Mouse (Mus musculus): ENCODE data around the gene Vmn2r62.
"Not testable (repeated sequence)": the region's sequence is repeated elsewhere in the genome, so short reads cannot be mapped to it uniquely, and the experiment has no call there.

Gene Vmn2r62

GRCm38 (mm10) chr7:42793425-42793824 is at the start of gene Vmn2r62:
Vmn2r62 (minus strand) TSS chr7:42793525.
- not testable (repeated sequence) for DNase-seq

DNA sequence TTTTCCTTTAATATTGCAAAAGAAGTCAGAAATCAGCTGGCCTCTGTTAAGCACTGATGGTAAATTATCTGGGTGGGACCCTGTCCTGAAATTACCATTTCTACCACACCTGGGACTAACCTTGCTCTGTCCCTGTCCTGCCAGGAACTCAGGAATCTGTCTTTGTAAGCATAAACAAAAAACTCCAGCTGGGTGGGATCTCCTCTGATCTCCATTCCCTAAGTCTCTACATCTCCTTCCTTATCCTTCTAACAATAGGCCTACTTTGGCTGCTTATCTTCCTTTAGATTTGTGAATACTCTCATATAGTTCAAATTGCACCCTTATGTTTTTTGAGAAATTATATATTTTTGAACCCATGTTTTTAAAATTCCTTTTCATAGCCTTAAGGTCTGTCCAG is 45.0 kb upstream of the Vmn2r62 start:
- not testable (repeated sequence) for DNase-seq

- no peak for DNase-seq
Observed at GRCm38 (mm10) chr7:42832221-42832620, 38.9 kb upstream of the Vmn2r62 start.

DNA sequence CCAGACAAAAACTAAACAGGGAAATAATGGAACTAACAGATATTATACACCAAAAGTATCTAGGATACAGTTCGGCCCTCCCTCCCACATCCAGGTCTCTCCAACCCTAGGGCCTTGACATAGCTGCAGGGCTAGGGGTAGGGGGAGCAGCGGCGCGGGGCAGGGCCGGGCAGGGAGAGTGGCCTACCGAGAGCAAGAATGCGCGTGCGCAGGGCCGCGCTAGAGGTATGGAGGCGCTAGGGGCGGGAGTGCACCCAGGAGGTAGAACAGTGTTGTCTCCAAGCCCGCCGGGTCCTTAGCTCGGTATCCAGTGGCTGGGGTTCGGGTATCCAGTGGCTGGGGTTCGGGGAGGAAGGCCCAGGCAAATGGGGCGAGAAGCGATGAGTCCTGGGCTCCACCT is 43.5 kb downstream of the Vmn2r62 start:
- DNase-seq = no peak

GRCm38 (mm10) chr7:42738536-42739210 is 54.7 kb downstream of the Vmn2r62 start:
- no peak for DNase-seq

- DNase-seq = not testable (repeated sequence)
Observed at GRCm38 (mm10) chr7:42726917-42727316, 66.4 kb downstream of the Vmn2r62 start, which contains the start of gene Gm17067. Gm17067 (minus strand) TSS chr7:42727017.

Data from cerebellum, postnatal 10 days (tissue).